Mouse (Mus musculus): ENCODE measurements around the gene Tbx2.

GRCm38 (mm10) chr11:85790267-85790666, 42.1 kb upstream of the Tbx2 start:
- TF ChIP-seq CTCF (conservative IDR thresholded peaks at IDR 0.05 in 1 of 2, IDR thresholded peaks at IDR 0.05 in 1 of 2; ENCODE audit: low read depth in 2 of 2, low read length in 2 of 2), result no peak
- TF ChIP-seq USF2 (conservative IDR thresholded peaks at IDR 0.05; ENCODE audit: low read depth, low read length), result no peak
- TF ChIP-seq NELFE (IDR thresholded peaks at IDR 0.05; ENCODE audit: low read depth, low read length), result no peak
- no peak for TF ChIP-seq JUND (conservative IDR thresholded peaks at IDR 0.05; ENCODE audit: low read depth, low read length)
- TF ChIP-seq RAD21 (IDR thresholded peaks at IDR 0.05; ENCODE audit: low read depth, low read length), result no peak
